Mouse (Mus musculus): ENCODE results near the gene Zswim8.
A peak's percentile ranks its signal among the peaks of the same experiment; 100 is the strongest.

Gene Zswim8

GRCm38 (mm10) chr14:20730853-20731602 is 23.7 kb downstream of the Zswim8 start:
- DNase-seq (ENCODE audit: low spot score in 2 of 2), result no peak

- no peak for DNase-seq (ENCODE audit: low spot score in 2 of 2)
Observed at GRCm38 (mm10) chr14:20733041-20733951, 25.9 kb downstream of the Zswim8 start.

- peak; percentile 83 to 87 for DNase-seq (ENCODE audit: low spot score in 2 of 2)
Observed at GRCm38 (mm10) chr14:20733952-20734774, 26.8 kb downstream of the Zswim8 start, which contains the start of gene Ndst2. Gene Ndst2 (minus strand): TSS chr14:20734562.

- DNase-seq (ENCODE audit: low spot score in 2 of 2), result no peak
Observed at GRCm38 (mm10) chr14:20735052-20735451, 27.7 kb downstream of the Zswim8 start.

GRCm38 (mm10) chr14:20735892-20736390 is 28.6 kb downstream of the Zswim8 start:
- no peak for DNase-seq (ENCODE audit: low spot score in 2 of 2)

GRCm38 (mm10) chr14:20737306-20737705 is 30.0 kb downstream of the Zswim8 start:
- no peak for DNase-seq (ENCODE audit: low spot score in 2 of 2)

- DNase-seq (ENCODE audit: low spot score in 2 of 2), result no peak
Observed at GRCm38 (mm10) chr14:20738511-20738910, 31.2 kb downstream of the Zswim8 start.

- no peak for DNase-seq (ENCODE audit: low spot score in 2 of 2)
Observed at GRCm38 (mm10) chr14:20741301-20741700, 33.9 kb downstream of the Zswim8 start.

- no peak for DNase-seq (ENCODE audit: low spot score in 2 of 2)
Observed at GRCm38 (mm10) chr14:20743614-20744013, 36.3 kb downstream of the Zswim8 start.

- no peak for DNase-seq (ENCODE audit: low spot score in 2 of 2)
Observed at GRCm38 (mm10) chr14:20746935-20747334, 39.6 kb downstream of the Zswim8 start.

- DNase-seq (ENCODE audit: low spot score in 2 of 2), result no peak
Observed at GRCm38 (mm10) chr14:20748388-20748787, 41.0 kb downstream of the Zswim8 start.

GRCm38 (mm10) chr14:20749494-20750051 is 42.2 kb downstream of the Zswim8 start:
- no peak for DNase-seq (ENCODE audit: low spot score in 2 of 2)

- DNase-seq (ENCODE audit: low spot score in 2 of 2), result no peak
Observed at GRCm38 (mm10) chr14:20750503-20750902, 43.2 kb downstream of the Zswim8 start.

- DNase-seq (ENCODE audit: low spot score in 2 of 2), result no peak
Observed at GRCm38 (mm10) chr14:20753792-20754191, 46.4 kb downstream of the Zswim8 start.

- no peak for DNase-seq (ENCODE audit: low spot score in 2 of 2)
Observed at GRCm38 (mm10) chr14:20757370-20757907, 50.1 kb downstream of the Zswim8 start.

GRCm38 (mm10) chr14:20758768-20759435 is 51.5 kb downstream of the Zswim8 start:
- DNase-seq (ENCODE audit: low spot score in 2 of 2), result no peak

GRCm38 (mm10) chr14:20764942-20765341 is 57.6 kb downstream of the Zswim8 start:
- no peak for DNase-seq (ENCODE audit: low spot score in 2 of 2)

- peak; percentile 88 to 91 for DNase-seq (ENCODE audit: low spot score in 2 of 2)
Observed at GRCm38 (mm10) chr14:20765642-20766258, 58.4 kb downstream of the Zswim8 start.

GRCm38 (mm10) chr14:20767936-20768335 is 60.6 kb downstream of the Zswim8 start:
- no peak for DNase-seq (ENCODE audit: low spot score in 2 of 2)

- DNase-seq (ENCODE audit: low spot score in 2 of 2), result peak in 1 of 2 experiments; percentile 55
Observed at GRCm38 (mm10) chr14:20768581-20768980, 61.2 kb downstream of the Zswim8 start.
